Mouse (Mus musculus) heart, adult 2 months (tissue): ENCODE measurements around the gene Luc7l.

Experiments used
- CTCF ChIP-seq: fragments of 200-600 bp; IDR thresholded peaks from 2 replicates; pipeline ENCODE4 v1.8.1; 2022; ENCODE audit warnings: antibody characterized with exemption, mild to moderate bottlenecking, moderate library complexity
- EP300 ChIP-seq: fragments of 200-500 bp; IDR thresholded peaks from 2 replicates; pipeline ENCODE4 v1.6.1; 2011; ENCODE audit warnings: low read depth, low read length, control low read depth; ENCODE audit not compliant: insufficient read depth
- POLR2A ChIP-seq: fragments of 200-500 bp; IDR thresholded peaks from 2 replicates; pipeline ENCODE4 v1.6.1; 2011; ENCODE audit warnings: mild to moderate bottlenecking, low read depth, low read length, control low read depth; ENCODE audit not compliant: insufficient read depth

DNA sequence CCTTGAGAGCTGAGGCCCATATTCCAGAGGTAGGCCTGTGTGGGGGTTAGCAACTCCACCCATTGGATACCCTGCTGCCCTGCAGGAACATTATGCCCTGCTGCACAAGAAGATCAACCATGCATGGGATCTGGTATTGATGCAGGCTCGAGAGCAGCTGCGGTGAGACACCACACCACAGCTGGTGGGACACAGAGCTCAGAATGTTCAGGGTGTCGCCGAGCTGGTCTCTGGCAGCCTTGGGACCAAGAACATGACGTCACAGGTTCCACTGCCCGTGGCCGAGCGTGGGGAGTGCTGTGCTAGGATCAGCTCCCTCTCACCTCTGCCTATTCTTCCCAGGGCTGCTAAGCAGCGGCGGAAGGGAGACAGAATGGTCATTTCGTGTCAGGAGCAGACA lies 47.9 kb upstream of the Luc7l start:
- no peak for TF ChIP-seq CTCF
- TF ChIP-seq POLR2A, result no peak
- TF ChIP-seq EP300, result no peak
